Mouse (Mus musculus): ENCODE results near the gene Slc19a1.
A peak's percentile ranks its signal among the peaks of the same experiment; 100 is the strongest.

Slc19a1 gene

GRCm38 (mm10) chr10:77032591-77033322 lies 716 bp downstream of the Slc19a1 start:
- peak; percentile 99 for DNase-seq (ENCODE audit: low spot score)

DNA sequence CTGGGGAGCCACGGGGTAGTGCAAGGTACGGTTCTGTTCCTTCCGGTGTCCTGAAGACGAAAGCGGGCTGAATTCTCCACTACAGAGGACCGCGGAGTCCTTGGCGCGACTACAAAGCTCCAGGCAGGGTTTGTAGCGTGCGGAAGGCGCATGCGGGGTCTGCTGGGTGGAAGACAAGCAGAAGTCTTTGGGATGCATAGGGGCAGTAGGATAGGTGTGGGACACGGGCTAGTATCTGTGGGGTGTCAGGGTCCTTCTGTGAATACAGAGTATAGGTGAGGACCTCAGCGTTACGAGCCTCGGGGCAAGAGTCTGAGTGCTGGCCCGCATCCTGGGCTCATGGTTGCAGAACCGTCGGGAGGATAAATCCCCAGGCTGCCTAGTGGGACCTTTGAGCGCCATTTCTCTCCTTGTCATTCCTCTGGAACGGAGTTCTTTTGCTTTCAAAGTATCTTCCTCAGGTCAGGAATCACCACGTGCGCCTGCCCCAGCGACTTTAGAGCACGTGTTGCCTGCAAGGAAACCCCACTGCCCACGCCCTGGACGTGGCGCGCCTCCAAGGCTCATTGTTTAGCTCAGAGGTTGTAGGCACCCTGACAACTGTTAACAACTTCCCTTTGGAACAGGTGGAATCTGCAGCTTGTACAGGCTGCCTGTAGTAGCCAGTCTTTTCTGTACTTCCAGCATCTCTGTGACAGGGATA lies 1.4 kb downstream of the Slc19a1 start:
- DNase-seq (ENCODE audit: low spot score) = peak; percentile 52

DNA sequence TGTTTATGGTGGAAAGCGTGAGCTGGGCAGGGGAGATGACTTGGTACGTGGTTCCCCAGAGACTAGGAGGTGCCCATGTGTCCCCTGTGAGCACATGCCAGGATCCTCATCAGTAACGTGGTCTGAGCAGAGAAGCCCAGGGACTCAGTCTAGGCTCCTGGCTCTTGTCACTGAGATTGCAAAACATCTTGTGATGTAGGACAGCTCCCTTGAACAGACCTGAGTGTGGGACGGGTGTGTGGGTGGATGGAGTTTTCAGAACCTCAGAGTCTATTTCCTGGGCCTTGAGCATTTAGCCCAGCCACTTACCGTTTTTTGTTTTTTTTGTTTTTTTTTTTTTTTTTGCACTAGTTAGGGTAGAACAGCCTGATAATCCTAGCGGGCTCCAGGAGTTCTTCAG lies 3.4 kb downstream of the Slc19a1 start:
- DNase-seq (ENCODE audit: low spot score) = no peak

DNA sequence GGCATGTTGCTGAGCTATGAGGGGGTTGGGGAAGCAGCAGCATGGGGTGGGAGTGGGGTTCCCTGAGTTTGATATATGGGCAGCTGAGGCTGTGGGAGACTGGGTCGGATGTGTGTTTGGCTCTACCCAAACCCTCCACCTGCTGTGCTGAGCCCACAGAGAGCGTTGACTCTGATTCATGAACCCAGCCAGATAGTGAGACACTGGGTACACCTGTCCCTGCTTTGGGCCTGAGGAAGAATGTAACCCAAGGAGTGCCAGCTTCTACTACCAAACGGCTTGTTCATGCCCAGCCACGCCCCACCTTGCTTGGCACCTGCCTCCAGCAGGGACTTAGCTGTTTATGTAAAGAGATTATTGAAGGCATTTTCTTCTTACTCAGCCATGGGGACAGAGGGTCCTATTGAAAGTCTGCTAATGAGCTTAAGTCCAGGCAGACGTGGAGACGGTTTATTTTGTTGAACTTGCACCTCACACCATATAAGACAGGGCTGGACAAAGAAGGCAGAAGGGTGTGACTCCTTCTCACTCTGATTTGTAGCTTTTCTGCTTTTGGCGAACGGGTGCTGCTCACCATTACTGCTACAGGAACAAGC lies 6.6 kb downstream of the Slc19a1 start:
- no peak for DNase-seq (ENCODE audit: low spot score)

DNA sequence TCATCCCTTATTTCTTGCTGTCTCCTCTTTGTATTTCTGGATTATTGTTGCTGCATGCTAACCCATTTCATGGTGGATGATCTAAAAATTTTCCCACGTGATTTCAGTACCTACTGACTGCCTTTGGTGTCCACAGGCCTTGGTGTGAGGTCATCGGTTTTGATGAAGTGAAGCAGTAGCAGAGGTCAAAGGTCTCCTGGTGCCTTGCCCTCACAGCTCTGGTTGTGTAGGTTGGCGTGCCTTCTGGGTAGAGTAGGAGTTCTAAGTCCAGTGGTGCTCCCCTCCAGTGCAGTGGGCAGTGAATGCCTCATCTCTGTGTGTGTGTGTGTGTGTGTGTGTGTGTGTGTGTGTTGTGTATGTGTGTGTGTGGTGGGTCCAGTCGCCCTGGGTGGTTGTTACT lies 16.2 kb downstream of the Slc19a1 start:
- DNase-seq (ENCODE audit: low spot score) = no peak

GRCm38 (mm10) chr10:77048606-77049005 lies 16.6 kb downstream of the Slc19a1 start:
- no peak for DNase-seq (ENCODE audit: low spot score)

DNA sequence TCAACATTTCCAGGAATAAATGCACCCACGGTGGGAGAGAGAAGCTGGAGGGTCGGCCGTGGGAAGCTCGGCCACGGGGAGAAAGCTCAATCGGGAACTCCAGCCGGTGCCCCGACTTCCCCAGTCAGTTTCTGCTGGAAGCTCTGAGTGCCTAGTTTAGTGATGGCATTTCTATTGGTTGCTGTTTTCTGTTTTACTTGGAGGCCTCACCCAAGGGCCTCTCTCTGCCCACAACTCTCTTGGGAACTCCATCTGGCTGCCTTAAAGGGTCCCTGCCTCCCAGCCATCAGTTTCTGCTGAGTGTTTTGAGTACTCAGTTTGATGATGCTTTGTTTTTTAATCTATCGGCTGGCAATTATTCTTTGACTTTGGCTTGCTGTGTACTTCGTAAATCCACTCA lies 24.7 kb downstream of the Slc19a1 start:
- DNase-seq (ENCODE audit: low spot score) = no peak

GRCm38 (mm10) chr10:77061426-77061825 lies 29.4 kb downstream of the Slc19a1 start:
- DNase-seq (ENCODE audit: low spot score) = no peak

DNA sequence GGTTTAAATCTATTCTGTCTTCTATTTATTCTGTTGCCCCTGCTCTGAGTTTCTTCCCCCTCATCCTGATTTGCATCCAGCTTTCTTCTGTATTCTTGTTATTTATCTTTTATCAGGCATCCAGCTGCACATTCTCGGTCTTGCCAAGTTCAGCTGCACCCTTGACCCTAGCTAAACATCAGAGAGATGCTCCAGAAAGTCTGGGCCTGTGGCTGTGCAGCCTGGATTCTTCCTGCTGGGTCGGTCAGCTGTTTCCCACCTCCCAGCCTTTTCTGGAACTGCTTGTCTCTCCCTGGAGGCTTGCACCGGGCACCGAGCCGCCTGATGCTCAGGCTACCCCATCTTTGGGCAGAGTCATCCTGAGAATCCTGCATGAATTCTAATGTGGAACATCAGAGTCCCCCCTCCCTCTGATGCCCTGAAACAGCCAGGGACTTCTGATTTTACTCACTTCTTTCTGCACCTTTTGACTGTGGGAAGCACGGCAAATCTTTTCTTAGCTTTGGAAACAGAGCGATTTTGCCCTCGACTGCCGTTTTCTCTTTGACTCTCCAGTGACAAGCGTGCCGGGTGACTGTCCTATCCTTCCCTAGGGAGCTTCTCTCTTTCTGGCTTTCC lies 30.5 kb downstream of the Slc19a1 start:
- DNase-seq (ENCODE audit: low spot score) = no peak

DNA sequence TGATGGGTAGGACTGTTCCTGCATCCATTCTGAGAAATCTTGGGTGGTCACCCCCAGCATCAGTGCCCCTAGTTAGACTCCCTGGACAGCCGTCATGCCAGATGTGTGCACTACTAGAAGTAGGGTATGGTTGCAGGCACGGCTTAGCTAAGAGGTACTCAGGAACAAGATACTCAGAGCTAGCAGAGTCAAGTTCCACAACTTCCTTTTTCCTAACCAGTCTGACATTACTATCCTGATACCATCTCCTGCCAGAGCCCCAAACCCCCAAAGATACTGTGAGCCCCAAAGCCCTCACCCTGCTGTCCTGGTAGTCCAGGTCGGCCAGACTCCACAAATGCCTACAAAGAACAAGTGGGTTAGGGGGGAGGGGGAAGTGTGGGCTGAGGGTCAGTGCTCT lies 32.2 kb downstream of the Slc19a1 start:
- no peak for DNase-seq (ENCODE audit: low spot score)

DNA sequence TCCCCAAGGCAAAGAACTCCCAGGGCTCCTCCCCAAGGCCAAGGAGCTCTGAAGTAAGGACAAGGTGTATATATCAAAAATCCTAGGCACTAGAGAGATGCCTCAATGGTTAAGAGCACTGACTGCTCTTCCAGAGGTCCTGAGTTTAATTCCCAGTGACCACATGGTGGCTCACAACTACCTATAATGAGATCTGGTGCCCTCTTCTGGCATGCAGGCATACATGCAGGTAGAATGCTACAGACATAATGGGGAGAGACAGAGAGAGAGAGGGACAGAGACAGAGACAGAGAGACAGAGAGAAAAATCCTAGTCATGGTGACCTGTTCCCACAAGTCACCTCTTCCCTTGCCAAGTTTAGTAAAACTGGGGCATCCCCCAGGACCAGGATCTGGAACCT lies 32.6 kb downstream of the Slc19a1 start:
- DNase-seq (ENCODE audit: low spot score) = no peak

DNA sequence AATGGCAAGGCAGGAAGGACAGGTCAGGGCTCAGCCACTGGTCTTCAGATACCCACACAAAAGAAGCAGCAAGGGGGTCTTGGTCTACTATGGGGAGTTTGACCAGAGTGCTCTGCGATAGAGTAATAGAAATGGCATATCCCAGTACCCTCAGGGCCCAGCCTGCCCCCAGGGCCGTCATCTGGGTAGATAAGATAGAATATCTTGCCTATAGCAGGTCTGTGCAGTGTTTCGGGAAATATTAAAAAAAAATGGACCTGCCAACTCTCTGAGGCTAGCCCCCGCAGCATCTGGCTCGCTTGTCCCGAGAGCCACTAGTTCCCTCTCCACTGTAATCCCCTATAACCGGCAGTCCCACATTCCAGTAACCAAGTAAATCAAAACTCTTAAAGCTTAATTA lies 36.4 kb downstream of the Slc19a1 start:
- DNase-seq (ENCODE audit: low spot score) = no peak

DNA sequence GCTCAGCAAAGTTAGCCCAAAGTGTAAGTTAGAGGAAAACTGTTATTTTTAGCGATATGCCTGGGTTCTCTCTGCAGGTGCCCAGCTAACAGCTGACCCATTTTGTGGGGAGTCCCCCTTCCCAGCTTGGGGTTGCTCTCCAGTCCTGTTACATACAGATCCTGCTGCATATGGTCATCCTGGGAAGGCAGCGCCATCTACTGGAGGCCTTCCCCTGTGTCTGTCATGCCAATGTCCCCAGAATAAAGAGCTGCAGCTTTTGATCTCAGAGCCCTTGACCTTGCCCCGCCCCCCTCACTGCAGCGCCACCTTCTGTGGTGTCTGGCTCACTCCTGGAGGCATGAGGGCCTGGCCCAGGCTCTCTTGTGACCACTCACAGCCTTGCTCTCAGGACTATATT lies 38.0 kb downstream of the Slc19a1 start:
- DNase-seq (ENCODE audit: low spot score) = peak; percentile 74

DNA sequence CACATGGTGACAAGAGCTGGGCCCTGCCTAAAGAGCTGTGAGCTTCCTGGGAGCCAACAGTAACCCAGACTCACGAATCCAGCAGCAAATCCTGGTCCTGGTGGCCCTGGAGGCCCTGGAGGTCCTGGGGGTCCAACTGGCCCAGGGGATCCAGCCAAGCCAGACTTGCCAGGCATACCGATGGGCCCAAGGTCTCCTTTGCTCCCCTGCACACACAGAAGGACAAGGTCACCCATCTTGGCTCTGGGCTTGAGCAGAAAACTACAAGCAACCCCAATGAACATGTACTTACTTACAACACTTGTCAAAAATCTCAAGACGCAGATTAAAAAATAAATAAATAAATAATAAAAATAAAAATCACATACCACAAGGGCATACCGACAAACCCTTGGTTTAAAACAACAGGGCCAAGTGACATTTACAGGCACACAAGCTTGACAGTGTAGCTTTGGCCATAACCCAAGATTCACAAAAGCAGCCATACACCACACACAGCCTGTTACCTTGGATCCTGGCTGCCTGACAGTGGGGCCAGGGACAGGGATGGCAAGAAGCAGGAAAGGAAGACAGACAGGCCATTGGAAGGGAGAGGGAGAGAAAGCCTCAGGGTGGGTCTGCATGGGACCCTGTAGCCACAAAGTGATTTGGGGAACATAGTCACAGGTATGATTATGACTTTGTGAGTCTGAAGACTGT lies 42.4 kb downstream of the Slc19a1 start:
- no peak for DNase-seq (ENCODE audit: low spot score)

DNA sequence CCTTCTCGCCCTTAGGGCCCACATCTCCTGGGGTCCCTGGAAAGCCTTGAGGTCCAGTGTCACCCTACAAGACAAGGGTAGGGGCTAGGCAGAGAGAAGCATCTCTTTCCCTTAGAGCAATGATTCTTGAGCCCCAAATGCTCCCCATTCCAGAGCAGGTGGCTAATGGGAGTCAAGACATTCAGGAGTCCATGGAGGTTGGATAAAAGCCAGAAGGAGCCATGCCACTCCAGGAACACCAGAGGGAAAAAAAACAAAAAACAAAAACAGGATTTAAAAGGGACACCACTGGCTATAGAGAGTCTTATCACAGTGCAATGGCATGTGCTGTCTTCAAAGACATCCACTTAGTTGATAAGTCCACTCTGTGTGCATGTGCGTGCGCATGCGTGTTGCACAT lies 46.4 kb downstream of the Slc19a1 start:
- DNase-seq (ENCODE audit: low spot score) = no peak

GRCm38 (mm10) chr10:77078961-77079360 lies 46.9 kb downstream of the Slc19a1 start:
- no peak for DNase-seq (ENCODE audit: low spot score)

- peak; percentile 83 for DNase-seq (ENCODE audit: low spot score)
These were observed 50.4 kb downstream of the Slc19a1 start for GRCm38 (mm10) chr10:77082453-77082852.

- DNase-seq (ENCODE audit: low spot score) = no peak
These were observed 50.9 kb downstream of the Slc19a1 start for GRCm38 (mm10) chr10:77082921-77083320.

DNA sequence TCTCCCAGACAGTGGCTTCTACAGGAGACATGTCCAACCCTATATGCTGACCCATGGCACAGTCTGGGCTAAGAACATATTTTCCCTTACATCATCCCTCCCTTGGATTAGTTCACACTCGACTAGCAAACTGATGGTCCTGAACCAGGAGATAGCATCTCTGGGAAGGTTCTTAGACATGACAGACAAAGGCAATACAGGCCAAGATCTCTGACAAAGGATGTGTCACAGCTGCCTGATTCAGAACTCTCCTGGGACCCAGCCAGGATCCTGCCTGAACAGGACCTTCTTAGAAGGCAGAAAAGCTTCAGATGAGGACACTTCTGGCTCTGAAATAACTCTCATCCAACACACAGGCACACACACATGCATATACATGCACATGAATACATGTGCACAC lies 52.5 kb downstream of the Slc19a1 start:
- no peak for DNase-seq (ENCODE audit: low spot score)

- peak; percentile 42 for DNase-seq (ENCODE audit: low spot score)
These were observed 57.3 kb downstream of the Slc19a1 start for GRCm38 (mm10) chr10:77089336-77089735.

DNA sequence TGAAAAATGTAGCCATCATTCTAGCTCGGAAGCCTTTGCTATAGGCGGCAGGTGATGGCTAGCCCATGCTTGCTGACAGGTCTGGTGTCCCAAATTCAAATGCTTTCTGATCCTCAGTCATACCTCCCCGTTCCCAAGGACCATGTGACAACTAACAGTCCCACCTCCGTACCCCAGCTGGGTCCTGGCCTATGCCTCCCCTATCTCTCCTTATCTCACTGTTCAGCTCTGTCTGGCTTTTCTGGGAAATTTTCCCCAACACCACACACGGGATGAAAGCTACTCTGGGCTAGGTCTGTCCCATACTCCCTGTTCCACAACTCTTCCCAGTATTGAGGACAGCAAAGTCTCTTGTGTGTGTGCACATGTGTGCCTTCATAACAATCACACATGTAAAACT lies 58.0 kb downstream of the Slc19a1 start:
- no peak for DNase-seq (ENCODE audit: low spot score)

DNA sequence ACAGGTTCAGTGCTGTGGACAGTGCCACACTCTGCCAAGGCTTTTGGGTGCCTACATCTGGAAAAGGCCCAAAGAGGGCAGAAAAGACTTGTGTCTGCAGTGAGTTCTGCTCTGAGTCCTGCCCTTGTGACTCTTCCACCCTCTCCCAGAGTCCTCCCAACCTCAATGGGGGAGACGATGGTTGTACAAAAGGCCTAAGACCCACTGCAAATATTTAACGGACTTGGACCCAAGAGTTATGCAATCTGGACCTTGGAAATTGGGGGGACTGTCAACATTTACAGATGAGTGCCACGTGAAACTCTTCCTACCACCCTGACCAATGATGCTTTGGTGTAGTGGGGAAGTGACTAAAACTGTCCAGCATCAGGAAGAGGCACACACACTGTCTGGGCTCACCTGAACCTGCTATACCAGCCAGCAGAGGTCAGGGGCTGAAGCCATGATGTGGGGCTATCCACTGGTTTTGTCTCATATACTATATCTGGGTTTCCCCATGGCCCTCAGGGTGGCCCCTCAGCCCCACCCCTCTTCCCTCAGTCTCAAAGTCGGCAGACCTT lies 59.6 kb downstream of the Slc19a1 start:
- no peak for DNase-seq (ENCODE audit: low spot score)
